Mouse (Mus musculus): ENCODE results near the gene Exoc6b. TPM values are rescaled to one million over a fixed set of nuclear protein-coding genes. Genes with fewer than 3 reads are reported as not detected.

The Exoc6b gene
- polyA plus RNA-seq, 1 experiment from 2014 or later, result 2.7 TPM

DNA sequence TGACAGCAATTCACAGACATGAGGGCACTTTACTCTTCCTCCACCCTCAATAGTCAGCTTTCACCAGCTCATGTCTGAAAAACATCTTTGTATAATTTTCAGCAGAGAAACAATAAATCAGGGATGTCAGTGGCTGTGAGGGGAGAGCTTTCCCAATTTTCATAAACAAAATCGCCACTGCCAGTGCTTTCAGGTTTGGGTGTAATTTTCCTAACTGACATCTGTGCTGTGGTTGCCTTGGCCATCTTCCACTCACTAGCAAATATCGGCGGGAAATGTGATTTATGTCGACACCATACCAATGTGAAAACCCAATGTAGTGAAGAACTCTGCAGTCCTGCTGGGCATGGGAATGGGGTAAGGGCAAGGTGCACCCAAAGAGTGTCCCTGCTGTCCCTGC, 360.7 kb downstream of the Exoc6b start:
- Histone ChIP-seq H3K36me3 (replicated peaks) (no peaks in the 10 kb centered on the region), H3K9ac (no peak overlapping the region), H3K4me3 (replicated peaks) (no peak overlapping the region), H3K4me1 (replicated peaks) (no peaks in the 10 kb centered on the region), H3K27me3 (no peaks in the 10 kb centered on the region), H3K27ac (replicated peaks) (no peak overlapping the region), H3K9me3 (replicated peaks) (no peaks in the 10 kb centered on the region), H3K4me2 (no peak overlapping the region)
- ATAC-seq (ENCODE audit: insufficient read depth), result no peak
- WGBS (ENCODE audit: insufficient replicate concordance), result 66% methylated on average over 4 of the region's 4 CpGs

DNA sequence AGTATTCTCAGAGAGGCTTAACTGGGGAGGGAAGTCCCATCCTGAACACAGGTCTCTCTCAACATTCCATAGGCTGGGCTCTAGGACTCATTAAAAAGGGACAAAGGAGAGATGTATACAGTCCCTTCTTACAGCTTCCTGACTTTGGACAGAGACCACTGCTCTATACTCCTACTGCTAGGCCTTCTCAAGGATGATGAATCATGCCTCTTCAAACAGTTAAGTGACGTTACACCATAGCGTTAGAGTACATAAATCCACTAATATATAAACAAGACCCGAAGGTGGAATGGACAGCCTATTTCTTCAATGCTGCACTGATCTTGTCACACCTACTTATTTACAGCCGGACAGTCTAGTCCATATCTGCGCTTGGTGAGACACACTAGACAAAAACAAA, 369.7 kb downstream of the Exoc6b start:
- no peak overlapping the region for H3K4me2 ChIP-seq
- H3K27ac ChIP-seq (replicated peaks), result no peak overlapping the region
- no peak for ATAC-seq (ENCODE audit: insufficient read depth)
- no peaks in the 10 kb centered on the region for H3K27me3 ChIP-seq
- no peak overlapping the region for H3K9ac ChIP-seq
- H3K9me3 ChIP-seq (replicated peaks), result no peaks in the 10 kb centered on the region
- no peak overlapping the region for H3K4me3 ChIP-seq (replicated peaks)
- H3K4me1 ChIP-seq (replicated peaks), result no peaks in the 10 kb centered on the region
- no peaks in the 10 kb centered on the region for H3K36me3 ChIP-seq (replicated peaks)
- 63% methylated on average over 5 of the region's 5 CpGs for WGBS (ENCODE audit: insufficient replicate concordance)

GRCm38 (mm10) chr6:84698288-84698673, 371.0 kb downstream of the Exoc6b start:
- no peak overlapping the region for H3K4me2 ChIP-seq
- H3K36me3 ChIP-seq (replicated peaks), result no peaks in the 10 kb centered on the region
- H3K27me3 ChIP-seq, result no peaks in the 10 kb centered on the region
- ATAC-seq (ENCODE audit: insufficient read depth), result no peak
- no peak overlapping the region for H3K9ac ChIP-seq
- no peak overlapping the region for H3K27ac ChIP-seq (replicated peaks)
- H3K9me3 ChIP-seq (replicated peaks), result no peaks in the 10 kb centered on the region
- no peaks in the 10 kb centered on the region for H3K4me1 ChIP-seq (replicated peaks)
- WGBS (ENCODE audit: insufficient replicate concordance), result 50% methylated on average over 1 of the region's 1 CpGs
- no peak overlapping the region for H3K4me3 ChIP-seq (replicated peaks)

DNA sequence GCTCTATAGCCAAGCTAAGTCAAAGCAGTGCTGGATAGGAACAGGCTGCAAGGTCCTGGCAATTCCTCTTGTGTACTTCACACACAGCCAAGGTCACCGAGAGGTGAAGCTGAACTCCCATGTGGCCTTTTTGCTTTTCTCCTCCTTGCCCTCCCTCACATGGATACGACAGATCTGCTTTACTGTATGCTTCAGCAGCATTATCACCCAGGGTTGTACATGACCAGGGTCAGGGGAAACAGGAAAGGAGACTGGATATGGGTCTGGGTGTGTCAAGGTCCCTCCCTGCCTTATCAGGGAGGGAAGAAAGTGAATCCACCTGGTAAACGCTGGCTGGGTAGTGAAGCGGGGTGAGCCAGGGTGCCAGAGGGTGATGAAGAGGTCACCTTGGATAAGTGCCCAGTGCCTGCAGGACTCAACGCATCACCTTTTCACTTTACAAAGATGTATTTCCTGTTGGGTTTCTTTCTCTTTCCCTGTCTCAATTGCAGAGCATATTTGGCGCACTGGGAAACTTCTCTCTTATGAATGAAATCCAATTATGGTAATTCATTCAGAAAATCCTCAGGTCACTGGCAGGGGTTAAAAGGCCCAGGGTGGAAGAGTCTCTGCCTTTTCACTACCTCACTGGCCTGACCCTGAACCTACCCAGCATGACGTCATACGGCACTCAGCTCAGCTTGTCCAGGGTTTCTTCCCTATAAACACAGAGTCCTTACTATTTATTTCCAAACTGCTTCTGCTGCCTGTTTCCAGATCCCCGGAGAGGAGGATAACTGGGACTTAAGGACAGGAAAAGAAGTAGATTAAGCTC, 371.6 kb downstream of the Exoc6b start:
- WGBS (ENCODE audit: insufficient replicate concordance), result 45% methylated on average over 9 of the region's 9 CpGs
- ATAC-seq (ENCODE audit: insufficient read depth), result no peak
- Histone ChIP-seq H3K4me1 (replicated peaks) (no peaks in the 10 kb centered on the region), H3K9ac (no peak overlapping the region), H3K4me3 (replicated peaks) (no peak overlapping the region), H3K27me3 (no peaks in the 10 kb centered on the region), H3K4me2 (no peak overlapping the region), H3K27ac (replicated peaks) (no peak overlapping the region), H3K36me3 (replicated peaks) (no peaks in the 10 kb centered on the region), H3K9me3 (replicated peaks) (no peaks in the 10 kb centered on the region)

DNA sequence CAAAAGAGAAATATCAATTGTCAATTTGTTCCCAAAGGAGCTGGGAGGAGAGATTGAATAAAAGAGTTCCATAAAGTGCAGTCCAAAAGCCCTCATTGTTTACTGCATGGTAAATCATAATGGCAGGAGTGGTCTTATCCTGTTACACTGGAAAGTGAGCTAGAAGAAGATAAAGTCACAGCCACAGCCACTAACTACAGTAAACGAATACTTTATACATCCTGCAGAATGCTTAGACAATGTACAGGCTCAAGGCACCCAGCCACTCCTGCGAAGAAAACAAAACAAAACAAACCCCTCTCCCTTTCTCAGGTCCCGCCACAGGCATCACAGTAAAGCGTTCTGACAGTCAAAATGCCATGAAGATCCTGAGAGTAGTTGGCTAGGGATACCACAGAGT, 375.5 kb downstream of the Exoc6b start:
- 41% methylated on average over 4 of the region's 4 CpGs for WGBS (ENCODE audit: insufficient replicate concordance)
- no peak overlapping the region for H3K9ac ChIP-seq
- no peaks in the 10 kb centered on the region for H3K27me3 ChIP-seq
- H3K4me2 ChIP-seq, result no peak overlapping the region
- no peaks in the 10 kb centered on the region for H3K4me1 ChIP-seq (replicated peaks)
- H3K4me3 ChIP-seq (replicated peaks), result no peak overlapping the region
- no peak overlapping the region for H3K27ac ChIP-seq (replicated peaks)
- no peaks in the 10 kb centered on the region for H3K36me3 ChIP-seq (replicated peaks)
- no peak for ATAC-seq (ENCODE audit: insufficient read depth)
- H3K9me3 ChIP-seq (replicated peaks), result no peaks in the 10 kb centered on the region

DNA sequence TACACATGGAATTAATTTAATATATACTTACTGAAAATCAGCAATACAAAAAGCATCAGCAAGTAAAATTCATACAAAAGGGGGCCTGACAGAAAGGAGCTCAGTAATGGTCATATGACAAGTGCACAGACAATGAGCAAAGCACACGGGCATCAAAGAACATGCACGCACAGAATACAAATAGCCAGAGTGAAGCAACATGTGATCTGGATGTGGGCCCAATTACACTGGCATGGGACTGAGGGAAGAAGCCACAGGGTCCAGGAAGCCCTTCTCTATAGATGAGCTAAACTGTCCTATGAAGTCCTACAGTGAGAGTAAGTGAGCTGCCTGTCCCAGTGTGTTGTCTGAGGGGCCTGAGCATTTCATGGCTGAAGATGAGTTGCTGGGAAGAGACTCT, 376.1 kb downstream of the Exoc6b start:
- Histone ChIP-seq H3K9me3 (replicated peaks) (no peaks in the 10 kb centered on the region), H3K9ac (no peak overlapping the region), H3K4me3 (replicated peaks) (no peak overlapping the region), H3K36me3 (replicated peaks) (no peaks in the 10 kb centered on the region), H3K4me1 (replicated peaks) (no peaks in the 10 kb centered on the region), H3K27me3 (no peaks in the 10 kb centered on the region), H3K4me2 (no peak overlapping the region), H3K27ac (replicated peaks) (no peak overlapping the region)
- ATAC-seq (ENCODE audit: insufficient read depth), result no peak
- WGBS (ENCODE audit: insufficient replicate concordance), result 65% methylated on average over 2 of the region's 2 CpGs

GRCm38 (mm10) chr6:84691907-84692306, 377.4 kb downstream of the Exoc6b start:
- Histone ChIP-seq H3K9ac (no peak overlapping the region), H3K27ac (replicated peaks) (no peak overlapping the region), H3K4me3 (replicated peaks) (no peak overlapping the region), H3K4me2 (no peak overlapping the region), H3K27me3 (no peaks in the 10 kb centered on the region), H3K4me1 (replicated peaks) (no peaks in the 10 kb centered on the region), H3K36me3 (replicated peaks) (no peaks in the 10 kb centered on the region), H3K9me3 (replicated peaks) (no peaks in the 10 kb centered on the region)
- WGBS (ENCODE audit: insufficient replicate concordance), result 73% methylated on average over 3 of the region's 3 CpGs
- no peak for ATAC-seq (ENCODE audit: insufficient read depth)

GRCm38 (mm10) chr6:84677770-84678169, 391.5 kb downstream of the Exoc6b start:
- no peak overlapping the region for H3K4me2 ChIP-seq
- WGBS (ENCODE audit: insufficient replicate concordance), result 38% methylated on average over 3 of the region's 3 CpGs
- no peaks in the 10 kb centered on the region for H3K27me3 ChIP-seq
- H3K4me1 ChIP-seq (replicated peaks), result no peaks in the 10 kb centered on the region
- H3K9ac ChIP-seq, result no peak overlapping the region
- H3K9me3 ChIP-seq (replicated peaks), result no peaks in the 10 kb centered on the region
- no peaks in the 10 kb centered on the region for H3K36me3 ChIP-seq (replicated peaks)
- H3K4me3 ChIP-seq (replicated peaks), result no peak overlapping the region
- no peak for ATAC-seq (ENCODE audit: insufficient read depth)
- H3K27ac ChIP-seq (replicated peaks), result no peak overlapping the region

DNA sequence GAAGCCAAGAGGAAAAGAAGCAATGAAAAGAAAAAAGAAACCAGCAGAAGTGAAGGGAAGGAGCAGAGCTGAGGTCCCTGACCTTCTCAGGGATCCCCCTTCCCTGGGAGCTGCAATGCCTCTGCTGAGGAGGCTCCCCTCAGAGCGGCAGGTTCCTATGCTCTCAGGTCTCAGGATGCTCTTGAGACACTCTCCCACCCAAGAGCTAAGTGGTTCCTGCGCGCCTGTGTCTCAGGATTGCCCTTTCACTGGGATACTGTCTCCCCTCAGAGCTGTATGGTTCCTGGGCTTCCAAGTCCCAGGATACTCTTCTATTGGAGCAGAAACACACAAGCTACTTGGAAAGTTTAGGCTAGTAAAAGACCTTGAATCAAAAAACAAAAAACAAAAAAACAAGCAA, 394.4 kb downstream of the Exoc6b start:
- WGBS (ENCODE audit: insufficient replicate concordance), result 74% methylated on average over 3 of the region's 3 CpGs
- H3K27ac ChIP-seq (replicated peaks), result no peak overlapping the region

GRCm38 (mm10) chr6:84674136-84674535, 395.2 kb downstream of the Exoc6b start:
- 58% methylated on average over 7 of the region's 7 CpGs for WGBS (ENCODE audit: insufficient replicate concordance)
- no peaks in the 10 kb centered on the region for H3K36me3 ChIP-seq (replicated peaks)
- no peak for ATAC-seq (ENCODE audit: insufficient read depth)

More for the DNA sequence above, 394.4 kb downstream of the Exoc6b start:
- Histone ChIP-seq H3K36me3 (replicated peaks) (no peaks in the 10 kb centered on the region), H3K4me1 (replicated peaks) (no peaks in the 10 kb centered on the region), H3K27me3 (no peaks in the 10 kb centered on the region), H3K4me2 (no peak overlapping the region), H3K4me3 (replicated peaks) (no peak overlapping the region), H3K9ac (no peak overlapping the region), H3K9me3 (replicated peaks) (no peaks in the 10 kb centered on the region)
- no peak for ATAC-seq (ENCODE audit: insufficient read depth)

GRCm38 (mm10) chr6:84661451-84662112, 407.7 kb downstream of the Exoc6b start:
- ATAC-seq (ENCODE audit: insufficient read depth), result no peak
- WGBS (ENCODE audit: insufficient replicate concordance), result 26% methylated on average over 2 of the region's 2 CpGs

More at GRCm38 (mm10) chr6:84674136-84674535, 395.2 kb downstream of the Exoc6b start:
- Histone ChIP-seq H3K9ac (no peak overlapping the region), H3K4me3 (replicated peaks) (no peak overlapping the region), H3K9me3 (replicated peaks) (no peaks in the 10 kb centered on the region), H3K4me2 (no peak overlapping the region), H3K27me3 (no peaks in the 10 kb centered on the region), H3K27ac (replicated peaks) (no peak overlapping the region), H3K4me1 (replicated peaks) (no peaks in the 10 kb centered on the region)

More at GRCm38 (mm10) chr6:84661451-84662112, 407.7 kb downstream of the Exoc6b start:
- H3K36me3 ChIP-seq (replicated peaks), result no peaks in the 10 kb centered on the region
- H3K9me3 ChIP-seq (replicated peaks), result no peaks in the 10 kb centered on the region
- no peak overlapping the region for H3K9ac ChIP-seq
- H3K4me3 ChIP-seq (replicated peaks), result no peak overlapping the region
- H3K27ac ChIP-seq (replicated peaks), result no peak overlapping the region
- H3K4me1 ChIP-seq (replicated peaks), result no peaks in the 10 kb centered on the region
- no peak overlapping the region for H3K4me2 ChIP-seq
- H3K27me3 ChIP-seq, result no peaks in the 10 kb centered on the region

Data from liver, embryonic 15.5 days (tissue).